Mouse (Mus musculus) embryo, embryonic 9.5 days (tissue): Measurements from ENCODE around the gene Csnk2a2.

Experiments used
- DNase-seq: peaks from one replicate; pipeline ENCODE4 v3.0.0-alpha.2; 2017; ENCODE audit errors: extremely low spot score

Gene Csnk2a2

DNA sequence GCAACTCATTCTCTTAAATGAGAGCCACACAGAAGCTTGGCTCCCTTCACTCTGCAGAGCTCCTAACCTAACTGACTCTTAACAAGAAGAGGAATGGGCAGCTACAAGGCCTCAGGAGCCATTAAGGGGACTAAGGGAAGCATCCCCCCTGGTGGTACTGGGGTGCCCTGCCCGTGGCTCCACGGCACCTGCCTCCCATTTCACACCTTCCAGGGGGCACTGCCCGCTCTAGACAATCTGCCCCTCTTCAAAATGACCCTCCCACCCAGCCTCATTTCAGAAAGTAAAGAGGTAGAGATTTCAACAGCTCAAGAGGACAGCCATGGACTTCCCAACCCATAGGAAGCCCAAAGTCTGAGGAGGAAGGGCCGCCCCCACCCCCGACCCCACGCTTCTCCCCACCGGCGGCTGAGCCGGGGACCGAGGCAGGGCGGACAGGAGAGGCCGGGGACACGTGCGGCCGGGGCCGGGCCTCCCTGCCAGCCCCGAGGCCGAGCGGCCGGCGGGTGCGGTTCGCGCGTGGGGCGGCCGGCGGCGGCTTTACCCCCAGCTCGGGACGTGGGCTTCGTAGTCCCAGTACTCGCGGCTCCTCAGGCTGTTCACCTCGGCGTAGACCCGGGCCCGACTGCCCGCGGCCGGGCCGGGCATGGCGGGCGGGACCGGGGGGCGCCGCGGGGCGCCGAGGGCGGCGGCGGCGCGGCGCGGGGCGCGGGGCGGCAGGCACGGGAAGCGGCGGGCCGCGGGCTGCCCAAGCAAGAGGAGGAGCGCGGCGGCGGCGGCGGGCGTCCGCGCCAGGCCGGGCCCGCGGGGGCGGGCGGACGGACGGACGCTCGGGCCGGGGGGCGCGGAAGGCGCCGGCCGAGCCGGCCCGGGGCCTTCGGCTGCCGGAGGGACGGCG, 1.8 kb downstream of the Csnk2a2 start:
- DNase-seq: peak; percentile 9

DNA sequence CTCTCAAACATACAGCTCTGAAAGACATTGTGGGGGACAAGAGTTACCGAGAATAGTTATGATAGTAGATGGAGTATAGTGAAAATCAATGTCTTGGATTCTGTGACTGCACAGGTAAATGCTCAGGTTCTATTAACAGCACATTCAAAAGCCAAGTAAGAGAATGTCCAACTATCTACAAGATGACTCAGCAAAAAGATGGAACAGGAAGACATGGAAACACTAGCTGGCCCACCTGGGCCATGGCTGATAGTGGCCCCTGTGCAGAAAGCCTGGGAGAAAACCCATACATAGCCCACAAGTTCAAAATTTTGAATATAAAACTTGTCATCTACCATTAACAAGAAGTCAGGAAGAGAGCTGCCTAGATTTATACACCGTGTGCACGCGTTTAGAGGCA, 19.8 kb downstream of the Csnk2a2 start:
- DNase-seq: no peak

DNA sequence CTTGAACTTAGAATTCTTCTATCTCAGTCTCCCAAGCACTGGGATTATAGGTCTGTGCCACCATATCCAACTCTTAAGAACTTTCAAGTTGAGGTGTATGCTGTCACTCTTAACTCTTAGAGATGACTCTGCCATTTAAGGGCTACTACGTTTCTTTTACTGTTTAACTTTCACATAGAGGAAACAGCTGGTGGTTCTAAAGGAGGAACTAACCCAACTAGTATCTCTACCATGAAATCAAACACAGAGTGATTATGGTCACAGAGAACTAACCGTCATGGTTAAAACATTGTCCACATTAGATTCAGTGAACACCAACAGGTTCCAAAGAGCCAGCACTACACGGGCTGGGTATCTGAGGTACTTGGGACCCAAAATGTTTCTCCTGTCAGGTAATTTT, 20.8 kb downstream of the Csnk2a2 start:
- no peak for DNase-seq

DNA sequence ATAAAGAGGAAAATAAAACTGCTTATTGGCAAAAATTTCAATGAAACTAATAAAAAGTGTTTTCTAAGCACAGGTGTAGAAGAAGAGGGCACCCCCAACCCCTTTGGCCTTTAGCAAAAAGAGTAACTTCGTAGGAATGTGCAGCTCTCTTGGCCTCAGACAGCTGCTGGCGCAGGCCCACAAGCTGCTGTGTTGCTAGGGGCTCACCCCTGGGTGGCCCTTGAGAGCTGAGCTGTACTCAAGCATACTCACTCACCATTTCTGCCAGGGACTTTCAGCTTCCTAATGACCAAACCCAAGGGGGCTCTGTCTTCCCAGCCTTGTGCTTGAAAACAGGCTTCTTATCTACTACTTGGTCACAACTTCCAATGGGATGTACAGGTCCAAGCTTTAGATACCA, 23.3 kb downstream of the Csnk2a2 start:
- no peak for DNase-seq

DNA sequence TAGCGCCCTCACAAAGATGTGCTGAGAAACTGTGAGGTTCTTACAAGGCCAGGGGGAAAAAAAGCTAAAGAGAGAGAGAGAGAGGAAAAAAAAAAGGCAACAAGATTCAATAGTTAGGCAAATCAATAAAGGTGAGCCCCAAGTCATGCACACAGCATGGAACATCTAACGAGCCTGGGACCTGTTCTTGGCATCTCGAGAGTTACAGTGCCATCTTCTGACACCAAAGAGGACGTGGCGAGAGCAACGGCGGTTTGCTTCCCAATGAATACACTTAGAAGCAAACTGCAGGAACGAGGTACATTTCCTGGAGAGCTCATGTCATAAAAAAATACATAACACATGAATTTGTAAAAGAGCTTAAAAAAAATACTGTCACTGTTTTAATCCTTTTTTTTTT, 37.3 kb downstream of the Csnk2a2 start:
- no peak for DNase-seq

DNA sequence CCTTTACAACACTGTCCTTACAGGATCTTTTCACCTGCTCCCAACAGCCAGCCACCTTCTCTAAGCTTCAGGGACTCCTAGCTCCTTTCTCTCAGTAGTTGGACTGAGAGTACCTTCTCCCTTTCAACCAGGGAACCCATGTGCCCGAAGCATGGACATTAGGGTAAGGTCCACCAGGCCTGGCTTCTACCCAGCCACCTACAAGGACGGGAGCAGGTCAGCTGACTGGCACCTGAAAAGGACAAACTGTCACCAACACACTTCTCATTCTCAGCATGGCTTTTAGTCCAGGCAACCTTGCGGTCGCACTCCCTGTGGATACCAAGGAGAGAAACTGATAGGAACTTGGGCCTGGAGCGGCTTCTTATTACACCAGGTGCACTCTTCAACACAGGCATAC, 39.6 kb downstream of the Csnk2a2 start:
- DNase-seq: no peak

DNA sequence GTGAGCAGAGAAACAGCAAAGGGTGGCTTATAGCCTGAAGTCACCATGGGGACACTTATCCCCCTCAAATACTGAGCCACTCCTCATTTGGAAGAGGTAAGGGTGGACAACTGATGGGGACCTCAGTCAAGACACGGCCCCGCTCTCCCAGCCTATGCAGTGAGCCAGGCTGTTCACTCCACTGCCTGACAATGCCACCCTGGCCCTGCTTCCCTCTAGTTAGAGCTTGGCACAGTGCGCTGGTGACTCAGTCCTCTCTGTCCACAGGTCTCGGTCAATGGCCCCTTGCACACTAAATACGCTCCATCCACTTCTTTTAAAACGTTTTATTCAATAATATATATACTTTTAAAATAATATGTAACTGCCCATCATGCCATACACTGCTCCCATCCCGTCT, 42.2 kb downstream of the Csnk2a2 start:
- DNase-seq: no peak

DNA sequence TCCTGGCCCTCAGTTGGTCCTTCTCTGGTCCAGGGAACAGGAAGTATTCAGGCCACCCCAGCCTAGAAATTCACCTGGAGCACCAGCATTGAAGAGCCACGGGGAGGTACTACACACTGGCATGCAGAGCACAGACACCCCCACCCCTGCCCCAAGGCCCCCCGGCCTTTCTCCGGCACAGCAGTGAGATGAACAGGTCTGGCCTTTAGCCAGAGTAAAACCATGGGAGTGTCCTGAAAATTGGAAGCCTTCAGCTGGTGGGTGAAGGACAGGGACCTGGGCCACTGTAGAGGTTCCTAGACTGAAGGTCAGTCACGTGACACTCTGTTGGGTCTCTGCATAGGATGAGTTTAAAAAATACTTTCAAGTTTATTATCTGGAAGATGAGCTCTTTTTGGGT, 44.8 kb downstream of the Csnk2a2 start:
- no peak for DNase-seq

DNA sequence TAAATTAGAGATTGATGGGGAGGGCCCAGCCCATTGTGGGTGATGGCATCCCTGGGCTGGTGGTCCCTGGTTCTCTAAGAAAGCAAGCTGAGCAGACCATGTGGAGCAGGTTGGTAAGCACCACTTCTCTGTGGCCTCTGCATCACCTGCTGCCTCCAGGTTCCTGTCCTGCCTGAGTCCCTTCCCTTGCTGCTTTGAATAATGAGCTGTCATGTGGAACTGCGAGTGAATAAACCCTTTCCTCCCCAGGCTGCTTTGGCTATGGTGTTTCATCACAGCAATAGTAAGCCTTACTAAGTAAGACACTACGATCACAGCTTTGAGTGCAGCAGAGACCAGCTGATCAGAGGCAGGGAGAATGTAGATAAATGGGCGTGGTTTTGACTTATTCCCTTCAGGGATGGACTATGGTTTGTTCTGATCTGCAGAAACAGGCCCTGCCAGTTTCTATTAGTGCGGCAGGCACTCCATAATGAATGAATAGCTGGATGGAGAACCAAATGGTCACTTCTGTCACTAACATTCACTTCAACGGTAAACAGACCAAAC, 48.3 kb downstream of the Csnk2a2 start:
- no peak for DNase-seq

DNA sequence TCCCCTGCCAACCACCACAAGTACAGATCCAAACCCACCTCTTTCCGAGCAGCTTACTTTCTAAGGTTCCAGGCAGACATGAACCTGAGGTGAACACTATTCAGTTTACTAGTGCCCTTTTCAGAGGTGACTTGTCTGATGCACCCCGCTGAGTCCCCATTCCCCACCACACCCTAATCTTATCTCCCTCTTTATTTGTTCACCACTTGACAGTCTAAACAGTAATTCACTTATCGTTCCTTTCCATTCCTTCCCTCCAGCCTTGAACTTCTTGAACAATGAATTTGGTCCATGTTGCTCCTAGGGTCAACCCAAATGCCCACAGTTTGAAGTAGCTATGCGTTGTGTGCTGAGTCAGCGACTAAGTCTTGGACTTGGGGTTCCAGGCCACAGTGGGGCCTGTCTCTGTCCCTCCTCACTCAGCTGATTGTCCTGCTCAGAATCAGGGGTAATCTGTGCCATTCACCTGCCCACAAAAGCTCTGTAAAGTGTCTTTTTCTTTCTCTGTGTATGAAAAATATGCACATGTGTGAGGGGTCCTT, 49.6 kb downstream of the Csnk2a2 start:
- DNase-seq: no peak

DNA sequence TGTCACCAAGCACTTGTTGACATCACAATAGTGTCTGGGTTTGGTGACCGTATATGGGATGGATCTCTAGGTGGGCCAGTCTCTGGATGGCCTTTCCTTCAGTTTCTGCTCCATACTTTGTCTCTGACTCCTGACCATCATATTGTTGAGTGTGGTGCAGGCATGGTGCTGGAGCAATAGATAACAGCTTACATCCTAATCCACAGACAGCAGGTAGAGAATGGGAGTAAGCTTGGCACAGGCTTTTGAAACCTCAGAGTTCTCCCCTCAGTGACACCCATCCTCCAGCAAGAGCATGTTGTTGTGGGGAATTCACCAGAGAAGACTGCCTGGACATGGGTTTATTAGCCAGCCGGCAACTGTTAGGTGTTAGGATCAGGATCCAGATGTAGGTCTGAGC, 50.4 kb downstream of the Csnk2a2 start:
- no peak for DNase-seq

DNA sequence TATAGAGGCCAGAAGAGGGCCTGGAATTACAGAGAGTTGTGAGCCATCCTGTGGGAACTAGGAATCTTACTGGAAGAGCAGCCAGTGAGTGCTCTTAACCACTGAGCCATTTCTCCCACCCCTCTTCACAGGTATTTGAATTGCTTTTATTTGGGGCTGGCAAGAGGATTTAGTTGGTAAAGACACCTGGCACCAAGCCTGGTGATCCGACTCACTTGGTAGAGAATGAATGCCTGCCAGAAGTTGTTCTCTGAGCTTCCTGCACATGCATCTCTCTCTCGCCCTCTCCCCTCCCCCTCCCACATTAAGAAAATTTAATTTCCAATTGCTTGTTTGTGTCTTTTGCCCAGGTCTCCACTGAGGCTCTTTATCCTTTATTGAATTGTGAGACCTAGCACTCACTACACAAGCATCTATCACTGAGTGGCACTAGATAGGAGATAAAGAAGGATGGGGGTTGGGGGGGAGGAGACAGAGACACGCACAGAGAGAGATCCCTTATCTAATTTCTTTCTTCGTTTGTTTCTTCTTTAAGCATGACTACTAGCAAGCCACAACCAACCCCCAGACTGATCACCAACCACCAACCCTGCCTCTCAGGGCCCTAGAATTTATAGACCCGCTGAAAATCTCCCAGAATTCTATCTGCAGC, 52.4 kb downstream of the Csnk2a2 start:
- DNase-seq: no peak

DNA sequence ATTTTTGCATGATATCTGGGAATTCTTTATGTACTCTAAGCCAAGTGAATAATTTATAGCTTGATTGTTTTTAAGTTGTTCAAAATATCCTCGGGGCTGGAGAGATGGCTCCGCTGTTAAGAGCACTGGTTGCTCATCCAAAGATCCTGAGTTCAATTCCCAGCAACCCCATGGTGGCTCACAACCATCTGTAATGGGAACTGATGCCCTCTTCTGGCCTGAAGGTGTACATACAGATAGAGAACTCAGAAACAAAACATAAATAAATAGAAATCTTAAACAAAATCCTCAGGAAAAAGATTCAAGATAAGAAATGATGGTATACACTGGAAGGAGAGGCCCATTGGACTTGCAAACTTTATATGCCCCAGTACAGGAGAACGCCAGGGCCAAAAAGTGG, 53.9 kb downstream of the Csnk2a2 start:
- no peak for DNase-seq

DNA sequence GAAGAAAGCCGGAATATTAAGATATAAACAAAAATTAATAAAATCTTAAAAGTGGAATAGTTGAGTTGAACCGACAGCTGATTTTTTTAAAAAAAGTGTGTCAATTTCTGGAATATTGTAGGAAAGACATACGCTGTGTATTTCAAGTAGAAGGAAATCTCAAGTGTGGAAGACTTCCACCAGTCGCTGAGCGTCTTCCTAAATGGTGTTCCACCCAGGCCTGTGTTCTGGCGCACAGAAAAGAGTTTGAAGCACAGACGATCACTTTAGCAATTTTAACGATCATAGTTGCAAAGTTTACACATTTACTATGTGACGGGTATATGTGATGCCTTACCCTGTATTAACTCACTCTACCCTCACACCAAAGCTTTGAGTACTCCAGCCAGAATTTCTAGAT, 54.4 kb downstream of the Csnk2a2 start:
- no peak for DNase-seq

DNA sequence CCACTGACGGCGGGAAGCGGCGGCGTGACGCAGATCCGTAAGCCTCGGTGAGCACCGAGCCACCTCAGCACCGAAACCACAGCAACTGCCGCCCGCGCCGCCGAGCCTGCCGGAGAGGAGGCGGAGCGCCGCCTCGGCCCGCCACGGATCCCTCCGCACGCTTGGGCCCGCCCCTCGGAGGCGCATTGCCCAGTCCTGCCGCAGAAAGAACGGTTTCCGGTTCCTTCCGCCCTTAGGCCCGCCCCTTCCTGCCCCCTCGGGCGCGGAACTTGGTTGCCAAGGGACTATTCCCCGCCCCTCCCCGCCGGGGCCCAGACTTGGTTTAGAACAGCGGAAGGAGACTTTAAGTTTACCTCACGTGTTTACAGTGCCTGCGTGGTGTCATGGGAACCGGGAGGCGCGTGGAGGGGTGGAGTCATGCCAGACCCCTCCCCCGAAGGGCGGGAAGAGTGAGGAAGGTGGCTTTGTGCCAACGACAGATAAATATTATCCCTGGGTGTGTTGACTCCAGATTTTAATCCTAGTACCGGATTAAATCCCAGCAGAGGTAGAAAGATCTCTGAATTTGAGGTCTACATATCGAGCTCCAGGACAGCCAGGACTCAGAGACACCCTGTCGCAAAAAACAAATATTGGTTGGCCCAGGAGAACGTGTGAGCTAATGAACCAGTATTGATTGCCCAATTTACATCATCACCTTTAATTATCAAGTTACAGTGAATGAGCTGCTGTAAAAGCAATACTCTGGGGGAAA, 55.0 kb downstream of the Csnk2a2 start, which contains the start of gene Cfap20:
TSS of gene Cfap20 (minus strand) at position 184 of the 754 bp plus-strand sequence.
- DNase-seq: peak; percentile 99

DNA sequence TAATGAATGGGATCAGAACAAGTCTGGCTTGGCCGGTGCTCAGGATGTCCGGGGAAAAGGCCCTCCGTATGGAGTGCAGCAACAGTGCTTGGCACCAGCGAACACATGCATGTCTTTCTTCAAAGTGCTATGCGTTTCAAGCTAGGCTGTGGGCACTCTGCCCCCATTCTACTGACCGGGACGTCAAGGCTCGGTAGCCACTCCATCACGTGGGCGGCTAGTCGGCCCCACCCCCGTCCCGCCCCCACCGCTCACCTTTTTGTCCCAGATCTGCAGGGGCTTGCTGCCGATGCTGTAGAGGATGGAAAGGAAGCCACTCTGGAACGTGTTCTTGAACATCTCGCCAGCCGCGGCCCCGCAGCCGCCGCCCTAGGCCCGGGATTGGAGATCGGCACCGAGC, 55.6 kb downstream of the Csnk2a2 start:
- peak; percentile 68 for DNase-seq

DNA sequence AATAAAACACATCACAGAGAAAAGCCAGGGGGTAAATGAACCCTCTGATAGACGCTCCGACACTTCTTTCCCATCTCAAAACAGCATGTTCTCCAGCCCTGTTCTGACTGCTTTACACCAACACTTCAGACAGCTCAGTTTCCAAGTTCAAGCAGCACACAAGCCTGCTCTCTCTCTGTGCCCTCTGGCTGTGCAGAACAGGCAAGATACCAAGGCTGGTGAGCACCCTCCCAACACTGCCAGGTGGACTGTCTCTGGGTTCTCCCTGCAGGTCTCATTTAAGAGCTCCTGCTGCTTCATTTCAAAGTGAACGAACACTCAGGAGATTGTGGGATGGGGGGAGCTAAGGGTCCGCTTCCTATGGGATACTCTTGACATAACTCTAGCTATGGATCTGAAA, 56.7 kb downstream of the Csnk2a2 start:
- DNase-seq: no peak

DNA sequence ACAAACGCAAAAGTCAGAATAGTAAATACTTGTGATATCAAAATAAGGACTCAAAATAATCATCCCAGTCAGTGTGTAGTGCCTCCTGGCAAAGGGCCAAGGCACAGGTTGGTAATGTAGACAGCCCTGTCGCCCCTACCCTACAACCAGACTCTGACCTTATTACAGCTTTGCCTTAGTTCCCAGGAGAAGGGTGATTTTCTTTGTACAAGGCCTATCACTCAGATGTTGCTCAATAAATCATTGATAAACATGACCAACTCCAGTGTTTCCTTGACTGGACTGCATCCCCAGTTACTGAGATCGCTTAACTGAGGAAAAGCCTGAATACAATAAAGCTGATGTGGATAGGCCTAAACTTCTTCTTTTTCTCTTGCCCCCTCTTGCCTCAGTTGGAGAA, 57.4 kb downstream of the Csnk2a2 start:
- no peak for DNase-seq

DNA sequence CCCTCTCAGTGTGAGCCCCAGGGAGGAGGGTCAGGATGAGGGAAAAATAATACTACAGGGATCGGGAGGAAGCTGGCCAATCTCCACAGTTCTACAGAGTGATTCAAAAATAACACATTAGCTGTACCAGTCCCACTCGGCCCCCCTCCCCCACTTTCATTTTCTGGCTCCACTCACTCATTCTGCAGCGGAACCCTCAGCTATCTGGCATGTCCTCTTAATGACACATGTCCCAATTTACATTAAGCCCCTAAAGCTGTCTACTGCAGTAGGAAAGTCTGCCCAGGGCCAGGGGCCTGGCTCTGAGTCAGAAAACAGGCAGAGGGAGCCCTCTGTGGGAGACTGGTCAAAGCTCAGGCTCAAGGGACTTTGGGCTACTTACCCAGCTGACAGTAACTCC, 59.9 kb downstream of the Csnk2a2 start:
- DNase-seq: peak; percentile 19

DNA sequence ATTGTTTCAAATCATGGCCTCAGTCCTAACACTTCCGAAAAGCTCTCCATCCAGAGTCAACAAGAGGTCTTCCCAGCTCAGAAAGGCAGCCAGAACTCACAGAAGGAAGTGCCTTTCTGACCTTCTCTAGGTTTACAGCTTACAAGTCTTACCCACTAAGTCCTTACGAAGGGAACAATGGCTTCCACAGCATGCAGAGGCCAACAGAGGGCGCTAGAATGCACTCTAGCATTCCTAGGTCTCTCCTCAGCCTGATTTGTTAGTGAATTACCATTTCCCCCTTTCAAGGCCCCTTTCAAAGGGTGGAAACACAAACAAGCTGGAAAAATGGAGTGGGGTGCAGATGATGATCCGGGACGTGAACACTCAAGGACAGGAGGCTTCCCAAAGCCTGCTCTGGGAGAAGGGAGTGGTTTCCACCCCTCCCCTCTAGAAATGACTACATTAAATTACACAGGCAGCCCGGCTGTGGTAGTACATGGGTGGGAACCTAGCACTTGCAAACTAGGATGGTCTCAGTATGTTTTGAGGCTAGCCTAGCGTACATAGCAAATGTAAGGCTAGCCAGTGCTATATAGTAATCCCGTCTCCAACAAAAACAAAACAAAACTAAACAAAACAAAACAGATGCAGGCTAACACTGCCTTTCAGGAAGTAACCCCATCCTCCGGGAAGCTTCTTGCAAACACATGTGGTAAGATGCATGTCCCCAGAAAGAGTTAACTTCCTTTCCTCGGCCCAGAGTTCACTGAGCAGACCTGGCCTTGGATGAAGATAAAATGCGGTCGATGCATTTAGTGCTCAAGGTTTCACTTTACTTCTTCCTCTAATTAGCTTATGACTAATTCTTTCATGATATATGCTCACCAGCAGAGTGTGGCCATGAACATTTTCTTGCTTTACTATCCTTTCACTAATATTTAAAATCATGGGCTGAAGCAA, 62.0 kb downstream of the Csnk2a2 start:
- peak; percentile 73 for DNase-seq

DNA sequence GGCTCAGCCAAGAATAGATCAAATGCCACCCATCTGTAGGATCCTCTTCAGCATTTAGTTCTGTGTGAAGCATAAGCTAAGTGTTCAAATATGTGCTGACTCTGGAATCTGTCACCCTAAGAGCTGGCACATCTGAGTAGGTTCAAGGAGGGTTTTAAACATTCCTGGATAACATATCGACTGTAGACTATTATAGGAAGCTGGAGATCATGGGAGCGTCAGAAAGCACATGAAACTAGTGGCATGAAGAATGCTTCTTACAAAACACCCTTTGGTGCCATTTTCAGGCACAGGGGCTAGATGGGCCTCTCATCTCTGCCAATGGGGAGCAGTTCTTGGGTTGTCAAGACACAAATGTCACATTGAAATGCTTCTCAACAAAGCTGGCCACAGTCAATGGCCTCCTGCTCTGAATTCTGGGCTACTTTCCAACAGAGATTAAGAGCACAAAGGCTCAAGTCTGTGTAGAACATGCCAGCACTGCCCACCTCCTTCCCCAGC, 63.0 kb downstream of the Csnk2a2 start:
- DNase-seq: no peak
